8 mouse cellular contexts compared by ENCODE assay signal in the genomic region with DNA sequence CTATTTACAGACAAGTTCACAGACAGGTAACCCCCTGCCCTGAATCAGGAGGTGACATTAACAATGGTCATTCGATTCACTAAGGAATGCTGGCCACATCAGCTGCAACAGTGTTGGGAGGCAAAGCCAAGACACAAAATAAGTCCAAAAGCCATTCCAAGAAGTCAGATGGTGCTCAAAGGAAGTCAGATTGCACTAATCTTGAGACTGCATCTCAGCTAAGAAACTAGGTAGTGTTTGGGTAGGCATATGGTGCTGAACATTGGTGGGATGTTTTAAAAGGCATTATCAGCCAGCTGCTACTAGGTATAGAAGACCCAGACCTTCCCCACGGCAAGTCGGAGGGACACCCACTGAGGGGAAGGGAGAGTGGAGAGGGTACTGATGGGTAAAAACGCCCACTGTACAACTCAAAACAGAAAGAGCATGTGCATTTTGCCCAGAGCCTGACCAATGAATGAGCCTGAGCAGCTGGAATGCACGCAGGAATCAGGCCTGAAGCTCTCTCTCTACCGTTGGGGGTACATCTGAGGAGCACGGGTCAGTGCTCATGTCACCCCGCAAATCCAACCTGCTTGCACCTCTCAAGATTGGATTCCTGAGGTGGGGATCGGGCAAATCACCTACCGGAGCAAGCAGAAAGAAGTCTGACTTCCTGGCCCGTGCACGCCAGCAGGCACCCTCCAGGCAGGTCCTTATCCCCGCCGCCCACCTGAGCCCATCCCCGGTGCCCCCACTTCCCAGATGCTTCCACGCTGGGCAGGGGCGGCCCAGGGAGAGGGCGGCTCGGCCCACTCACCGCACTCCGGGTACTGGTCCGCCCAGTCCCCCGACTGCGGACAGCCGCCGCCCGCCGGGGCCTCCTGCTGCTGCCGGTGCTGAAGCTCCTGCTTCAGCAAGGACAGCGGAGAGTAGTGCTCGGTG. TPM values are rescaled to one million over a fixed set of nuclear protein-coding genes. Genes with fewer than 3 reads are reported as not detected.
DNase-seq lines count a peak whose midpoint lies in the region; ATAC-seq lines count a peak whose summit lies in the region.

No protein-coding gene starts in this region.

- WGBS in heart, embryonic 12.5 days: 2% methylated on average over 31 of the region's 31 CpGs
- 3% methylated on average over 31 of the region's 31 CpGs for WGBS in hindbrain, embryonic 11.5 days

- H3K4me3 ChIP-seq in heart, embryonic 12.5 days: peak overlapping the region; percentile 92
- peak overlapping the region; percentile 80 for H3K4me3 ChIP-seq in hindbrain, embryonic 11.5 days (ENCODE audit: low read depth, low read length)

- H3K36me3 ChIP-seq in heart, embryonic 12.5 days: peaks cover 9% of the 10 kb centered on the region
- no peaks in the 10 kb centered on the region for H3K36me3 ChIP-seq in hindbrain, embryonic 11.5 days (ENCODE audit: control insufficient read depth, insufficient read depth, low read length)

- intact Hi-C loops in heart, postnatal 36 days (cut with DNase I): loop anchor here (10.0 kb wide), 1 partner anchor 174 kb away; a partner anchor contains a TSS

- no peaks in the 10 kb centered on the region for H3K9me3 ChIP-seq in heart, embryonic 12.5 days (replicated peaks)
- H3K9me3 ChIP-seq in hindbrain, embryonic 11.5 days (ENCODE audit: control insufficient read depth, low read length): no peaks in the 10 kb centered on the region

- no peak overlapping the region for H3K27ac ChIP-seq in heart, embryonic 12.5 days (ENCODE audit: poor library complexity, severe bottlenecking)
- peak overlapping the region; percentile 17; the same call in 1 of the 2 replicates for H3K27ac ChIP-seq in hindbrain, embryonic 11.5 days (ENCODE audit: low read depth, low read length)

- peaks cover 25% of the 10 kb centered on the region for H3K4me1 ChIP-seq in heart, embryonic 12.5 days (replicated peaks)
- H3K4me1 ChIP-seq in hindbrain, embryonic 11.5 days (replicated peaks; ENCODE audit: control insufficient read depth, insufficient read depth, low read length): peaks cover 8% of the 10 kb centered on the region; the same call in 1 of the 2 replicates

- no peak for DNase-seq in heart, postnatal 36 days
- peak; percentile 42 for DNase-seq in 416B (ENCODE audit: low read depth)
- peak; percentile 36 for DNase-seq in ZHBTc4 (ENCODE audit: low read depth, low spot score)
- no peak for DNase-seq in hindbrain, embryonic 11.5 days (ENCODE audit: low spot score)
- DNase-seq in urinary bladder, postnatal 14 days (ENCODE audit: low spot score): no peak

- H3K4me2 ChIP-seq in heart, embryonic 12.5 days: peak overlapping the region; percentile 94
- peak overlapping the region; percentile 81 for H3K4me2 ChIP-seq in hindbrain, embryonic 11.5 days (replicated peaks; ENCODE audit: low read depth, low read length)

- H3K9ac ChIP-seq in heart, embryonic 12.5 days: peak overlapping the region; percentile 92
- peak overlapping the region; percentile 76 for H3K9ac ChIP-seq in hindbrain, embryonic 11.5 days (ENCODE audit: low read depth, low read length)

- peak; percentile 0; the same call in 1 of the 2 replicates for ATAC-seq in heart, embryonic 12.5 days (ENCODE audit: insufficient number of reproducible peaks, low FRiP score)
- ATAC-seq in hindbrain, embryonic 11.5 days (ENCODE audit: low FRiP score): peak; percentile 77
- peak; percentile 11; the same call in 1 of the 2 replicates for ATAC-seq in megakaryocyte-erythroid progenitor cell, adult 5-6 weeks (replicated peaks; ENCODE audit: low FRiP score, low TSS enrichment, poor library complexity, severe bottlenecking)
- ATAC-seq in cerebellum, adult (ENCODE audit: insufficient number of reproducible peaks, low FRiP score, low TSS enrichment): no peak

- H3K27me3 ChIP-seq in heart, embryonic 12.5 days (replicated peaks): no peaks in the 10 kb centered on the region
- no peaks in the 10 kb centered on the region for H3K27me3 ChIP-seq in hindbrain, embryonic 11.5 days (ENCODE audit: control insufficient read depth, insufficient read depth, low read length)

RNA-seq across cellular contexts. Expression of a gene that starts 0.6 kb away (rescaled TPM):
- 42.8 and 43.3 TPM in 2 replicates for polyA plus RNA-seq in heart, embryonic 12.5 days (2016; fragmentation: Nextera tagmentation; extraction: Ambion mirVana)
- 10 to 100 TPM; 16.7 to 17.4 TPM for total RNA-seq in heart, postnatal 36 days (2021)
- polyA plus RNA-seq in hindbrain, embryonic 11.5 days (2014; fragmentation: Nextera tagmentation; extraction: Ambion mirVana): 59.0 and 59.1 TPM in 2 replicates
- 64.6 and 73.5 TPM in 2 replicates for total RNA-seq in megakaryocyte-erythroid progenitor cell, adult 5-6 weeks (2014; fragmentation: Nextera tagmentation)
- total RNA-seq in megakaryocyte-erythroid progenitor cell, adult 5-6 weeks (2017): 41.7 and 50.7 TPM in 2 replicates

RNA-seq across cellular contexts. Expression of a gene that starts 0.7 kb away (rescaled TPM):
- polyA plus RNA-seq in heart, embryonic 12.5 days (2016; fragmentation: Nextera tagmentation; extraction: Ambion mirVana): 20.2 and 21.3 TPM in 2 replicates
- 1 to 10 TPM; 3.6 to 5.6 TPM for total RNA-seq in heart, postnatal 36 days (2021)
- polyA plus RNA-seq in hindbrain, embryonic 11.5 days (2014; fragmentation: Nextera tagmentation; extraction: Ambion mirVana): 32.2 and 34.0 TPM in 2 replicates
- total RNA-seq in megakaryocyte-erythroid progenitor cell, adult 5-6 weeks (2014; fragmentation: Nextera tagmentation): 20.9 and 32.3 TPM in 2 replicates
- 3.3 and 4.4 TPM in 2 replicates for total RNA-seq in megakaryocyte-erythroid progenitor cell, adult 5-6 weeks (2017)

RNA-seq across cellular contexts. Expression of a gene that starts 30.4 kb away (rescaled TPM):
- 2.6 and 2.8 TPM in 2 replicates for polyA plus RNA-seq in heart, embryonic 12.5 days (2016; fragmentation: Nextera tagmentation; extraction: Ambion mirVana)
- 1 to 10 TPM in 1 of 2 experiments, under 1 TPM in 1; 0.75 to 1.6 TPM for total RNA-seq in heart, postnatal 36 days (2021)
- polyA plus RNA-seq in hindbrain, embryonic 11.5 days (2014; fragmentation: Nextera tagmentation; extraction: Ambion mirVana): 3.9 and 4.3 TPM in 2 replicates
- not detected in 2 replicates for total RNA-seq in megakaryocyte-erythroid progenitor cell, adult 5-6 weeks (2014; fragmentation: Nextera tagmentation)
- not detected in 2 replicates for total RNA-seq in megakaryocyte-erythroid progenitor cell, adult 5-6 weeks (2017)

RNA-seq across cellular contexts. Expression of a gene that starts 58.0 kb away (rescaled TPM):
- polyA plus RNA-seq in heart, embryonic 12.5 days (2016; fragmentation: Nextera tagmentation; extraction: Ambion mirVana): 49.1 and 52.5 TPM in 2 replicates
- 10 to 100 TPM; 68.7 to 73.6 TPM for total RNA-seq in heart, postnatal 36 days (2021)
- 19.6 and 22.6 TPM in 2 replicates for polyA plus RNA-seq in hindbrain, embryonic 11.5 days (2014; fragmentation: Nextera tagmentation; extraction: Ambion mirVana)
- total RNA-seq in megakaryocyte-erythroid progenitor cell, adult 5-6 weeks (2014; fragmentation: Nextera tagmentation): 33.5 and 34.7 TPM in 2 replicates
- total RNA-seq in megakaryocyte-erythroid progenitor cell, adult 5-6 weeks (2017): 3.7 and 4.4 TPM in 2 replicates

Comparison
In these comparisons a context has a peak if more than half of its experiments do, and no peak if none do; other contexts are left out.
1. DNase-seq: peak in 416B (single experiment) and ZHBTc4 (single experiment); none in heart, postnatal 36 days (0 of 2), hindbrain, embryonic 11.5 days (single experiment) and urinary bladder, postnatal 14 days (single experiment).